Mouse (Mus musculus) cerebellum, adult 2 months (tissue): Measurements from ENCODE around the gene Trir. TPM values are rescaled to one million over a fixed set of nuclear protein-coding genes. Genes with fewer than 3 reads are reported as not detected.
A peak's percentile ranks its signal among the peaks of the same experiment; 100 is the strongest.

ENCODE experiments used
- DNase-seq, 2 experiments: peaks; one replicate each; pipeline ENCODE4 v3.0.0; 2021
- H3K27ac ChIP-seq: fragments of 200-500 bp; 2 replicates; pipeline ENCODE4 v1.5.1; 2012; ENCODE audit warnings: low read length, control low read depth, inconsistent platforms; ENCODE audit not compliant: insufficient read depth
- H3K27me3 ChIP-seq: fragments of 200-500 bp; 2 replicates; pipeline ENCODE4 v1.6.1; 2012; ENCODE audit warnings: inconsistent platforms, mild to moderate bottlenecking, low read length, moderate library complexity; ENCODE audit not compliant: control insufficient read depth, insufficient read depth
- H3K4me1 ChIP-seq: fragments of 200-500 bp; 2 replicates; pipeline ENCODE4 v1.6.1; 2011; ENCODE audit warnings: low read length; ENCODE audit not compliant: control insufficient read depth, insufficient read depth
- H3K4me3 ChIP-seq: fragments of 200-500 bp; replicated peaks from 2 replicates; pipeline ENCODE3; 2011; ENCODE audit warnings: mild to moderate bottlenecking, low read depth, low read length, control low read depth; ENCODE audit not compliant: insufficient read depth
- CTCF ChIP-seq: fragments of 200-500 bp; IDR thresholded peaks from 2 replicates; pipeline ENCODE4 v1.5.1; 2011; ENCODE audit warnings: low read depth, mild to moderate bottlenecking, control low read depth, low read length, moderate library complexity, borderline replicate concordance; ENCODE audit not compliant: insufficient read depth
- POLR2A ChIP-seq: fragments of 200-500 bp; IDR thresholded peaks from 2 replicates; pipeline ENCODE4 v1.6.1; 2011; ENCODE audit warnings: low read length, control low read depth, borderline replicate concordance; ENCODE audit not compliant: insufficient read depth
- WGBS: fragments of 180-500 bp; shearing (Covaris S2); methylation state at CpG from one replicate; pipeline ENCODE4 v1.1.7; 2018; 5-methylcytosine and 5-hydroxymethylcytosine counted together
- polyA plus RNA-seq: library from polyadenylated mRNA; depleted of rRNA; stranded (reverse); fragments of >200 nt; gene quantifications from 2 replicates; pipeline ENCODE4 v1.2.3, GENCODE M21; 2012

The Trir gene
- polyA plus RNA-seq, 1 experiment, result 150 TPM

DNA sequence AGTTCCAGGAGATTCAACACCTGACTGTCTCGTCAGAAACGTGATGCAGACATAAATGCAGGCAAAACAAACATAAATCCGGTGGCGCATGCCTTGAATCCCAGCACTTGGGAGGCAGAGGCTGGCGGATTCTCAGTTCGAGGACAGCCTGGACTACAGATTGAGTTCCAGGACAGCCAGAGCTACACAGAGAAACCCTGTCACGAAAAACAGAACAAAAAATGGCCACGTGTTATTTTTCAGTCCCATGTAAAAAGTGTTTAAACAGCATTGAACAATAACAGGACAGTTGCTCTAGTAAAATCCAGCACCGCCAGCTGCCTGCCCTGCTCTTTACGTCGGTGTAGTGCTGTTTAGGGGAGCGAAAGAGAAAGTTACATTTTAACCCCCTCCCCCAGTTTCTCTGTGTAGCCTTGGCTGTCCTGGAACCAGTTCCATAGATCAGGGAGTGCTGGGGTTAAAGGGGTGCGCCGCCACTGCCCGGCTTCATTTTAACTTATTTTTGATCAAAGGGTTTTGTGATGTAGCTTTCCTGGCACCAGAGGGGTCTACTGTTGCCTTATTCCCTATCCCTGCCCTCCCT, 9.2 kb downstream of the Trir start:
- Histone ChIP-seq H3K27ac (no peak overlapping the region), H3K27me3 (no peaks in the 10 kb centered on the region), H3K4me1 (peaks cover 7% of the 10 kb centered on the region; the same call in 1 of the 2 replicates), H3K4me3 (peak overlapping the region; percentile 93)
- 1% methylated on average over 15 of the region's 15 CpGs for WGBS
- no peak for DNase-seq
- no peak for TF ChIP-seq POLR2A
- no peak for TF ChIP-seq CTCF

DNA sequence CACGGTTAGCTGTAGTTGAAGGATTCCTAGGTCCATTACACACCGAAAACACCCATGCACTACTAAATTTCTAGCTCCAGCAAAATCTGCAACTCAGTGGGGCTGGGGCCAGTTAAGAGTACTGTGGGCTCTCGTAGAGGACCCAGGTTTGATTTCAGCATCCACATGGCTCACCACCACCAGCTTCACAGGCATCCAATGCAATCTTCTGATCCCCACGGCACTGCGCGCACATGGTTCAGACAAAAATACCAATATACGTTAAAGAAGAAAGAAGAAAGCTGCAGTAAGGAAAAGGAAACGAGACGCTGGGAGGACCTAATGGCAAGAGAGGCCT, 9.7 kb downstream of the Trir start:
- WGBS, result under 1% methylated on average over 9 of the region's 9 CpGs
- DNase-seq, result no peak
- peak overlapping the region; percentile 17; the same call in 1 of the 2 replicates for H3K27ac ChIP-seq
- H3K27me3 ChIP-seq, result no peaks in the 10 kb centered on the region
- TF ChIP-seq POLR2A (peak; percentile 64; the same call in 1 of the 2 replicates), CTCF (no peak)
- peaks cover 7% of the 10 kb centered on the region; the same call in 1 of the 2 replicates for H3K4me1 ChIP-seq
- peak overlapping the region; percentile 93 for H3K4me3 ChIP-seq

DNA sequence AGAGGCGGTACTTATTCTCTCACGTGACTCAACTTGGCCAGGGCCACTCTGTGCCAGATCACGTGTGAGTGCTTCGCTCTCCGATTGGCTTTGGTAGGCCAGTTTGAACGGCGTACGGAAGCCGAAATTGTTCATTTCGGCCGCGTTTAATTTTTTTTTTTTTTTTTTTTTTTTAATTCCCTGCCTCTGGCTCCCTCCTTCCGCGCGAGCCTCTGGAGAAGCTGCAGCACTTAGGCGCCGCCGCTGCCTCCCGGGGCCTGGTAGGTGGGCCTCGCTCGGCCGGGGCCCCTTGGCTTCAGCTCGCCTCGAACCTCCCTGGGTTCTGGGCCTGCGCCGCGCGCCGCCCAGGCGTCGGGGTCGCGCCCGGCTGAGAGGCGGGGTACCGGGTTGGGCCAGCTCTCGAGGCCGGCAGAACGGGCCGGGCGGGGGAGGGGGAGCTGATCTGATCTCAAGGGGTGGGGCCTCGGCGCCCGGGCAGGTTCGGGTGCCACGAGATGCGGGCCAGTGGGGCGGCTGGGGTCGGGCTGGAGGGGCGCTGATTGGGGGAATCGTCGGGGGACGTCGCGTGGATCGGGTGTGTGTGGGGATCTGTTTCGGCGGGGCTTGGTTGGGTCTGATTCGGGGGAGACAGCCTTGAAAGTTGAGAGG, 10.2 kb downstream of the Trir start, which contains the start of gene Tnpo2:
Tnpo2 (plus strand) TSS at position 198 of the 648 bp plus-strand sequence.
- peak; percentile 90 to 95 for DNase-seq
- no peaks in the 10 kb centered on the region for H3K27me3 ChIP-seq

DNA sequence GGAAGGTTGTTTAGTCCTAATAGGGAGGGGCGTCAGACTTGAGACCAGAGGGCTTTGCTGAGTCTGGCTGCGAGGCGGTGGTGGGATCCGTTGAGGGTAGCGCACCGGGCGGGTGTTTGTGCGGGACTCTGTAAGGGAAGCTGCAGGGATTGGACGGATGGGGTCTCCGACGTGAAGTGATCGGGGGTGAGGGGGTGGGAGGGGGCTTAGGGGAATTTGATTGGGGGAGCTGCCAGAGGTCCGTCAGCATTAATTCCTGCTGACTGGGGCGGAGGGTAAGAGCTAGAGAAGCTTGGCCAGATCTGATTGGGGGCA, 10.7 kb downstream of the Trir start:
- Histone ChIP-seq H3K4me1 (peaks cover 7% of the 10 kb centered on the region; the same call in 1 of the 2 replicates), H3K4me3 (peak overlapping the region; percentile 93), H3K27ac (0 out of 2 replicates have a peak overlapping the region, but pooled peaks have one; percentile 56), H3K27me3 (no peaks in the 10 kb centered on the region)
- TF ChIP-seq CTCF (no peak), POLR2A (no peak)
- WGBS, result under 1% methylated on average over 14 of the region's 14 CpGs
- DNase-seq, result peak in 1 of 2 experiments; percentile 34

More for the DNA sequence above, 10.2 kb downstream of the Trir start, which contains the start of gene Tnpo2:
- 1% methylated on average over 59 of the region's 59 CpGs for WGBS
- Histone ChIP-seq H3K27ac (peak within 1 kb of the TSS; percentile 92), H3K4me3 (peak within 1 kb of the TSS; percentile 93), H3K4me1 (peaks cover 7% of the 10 kb centered on the region; the same call in 1 of the 2 replicates)
- TF ChIP-seq CTCF, result no peak
- peak; percentile 10; the same call in 1 of the 2 replicates for TF ChIP-seq POLR2A

DNA sequence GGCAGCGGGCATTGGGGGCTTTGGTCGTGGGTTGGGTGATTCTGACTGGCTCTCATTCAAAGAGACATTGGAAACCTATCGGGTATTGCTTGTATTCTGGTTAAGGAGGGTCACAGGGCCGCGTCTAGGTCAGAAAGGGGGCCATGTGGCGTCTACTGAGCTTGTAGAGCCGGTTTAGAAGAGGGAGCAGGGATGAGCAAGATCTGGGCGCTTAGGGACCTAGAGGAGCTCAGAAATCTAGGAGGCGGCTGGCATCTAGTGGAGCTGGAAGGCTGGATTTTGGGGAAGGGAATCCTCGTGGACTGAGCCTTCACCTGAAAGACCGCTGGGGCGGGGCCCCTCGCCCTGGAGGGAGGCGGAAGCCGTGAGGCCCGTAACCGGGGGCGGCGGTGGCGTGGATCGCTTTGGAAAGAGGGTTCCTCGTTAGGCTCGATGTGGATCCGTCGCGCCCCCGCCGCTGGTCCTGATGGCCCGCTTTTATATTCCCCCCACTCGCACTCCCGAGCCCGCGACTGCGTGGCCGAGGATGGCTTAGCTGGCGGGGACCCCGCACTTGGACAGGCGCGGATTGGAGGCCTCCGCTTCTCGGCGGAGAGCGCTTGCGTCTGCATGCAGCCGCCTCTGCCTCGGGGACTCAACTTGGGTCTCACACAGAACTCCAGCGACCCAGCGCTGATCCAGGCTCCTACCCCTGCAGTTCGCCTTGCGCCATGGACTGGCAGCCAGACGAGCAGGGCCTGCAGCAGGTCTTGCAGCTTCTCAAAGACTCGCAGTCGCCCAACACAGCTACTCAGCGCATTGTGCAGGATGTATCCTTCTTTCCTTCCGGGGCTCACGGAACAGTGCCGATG, 11.3 kb downstream of the Trir start:
- Histone ChIP-seq H3K27me3 (no peaks in the 10 kb centered on the region), H3K27ac (peak overlapping the region; percentile 56), H3K4me3 (peak overlapping the region; percentile 93), H3K4me1 (peaks cover 7% of the 10 kb centered on the region; the same call in 1 of the 2 replicates)
- peak; percentile 41 to 61 for DNase-seq
- WGBS, result under 1% methylated on average over 57 of the region's 57 CpGs
- TF ChIP-seq CTCF, result no peak
- no peak for TF ChIP-seq POLR2A

DNA sequence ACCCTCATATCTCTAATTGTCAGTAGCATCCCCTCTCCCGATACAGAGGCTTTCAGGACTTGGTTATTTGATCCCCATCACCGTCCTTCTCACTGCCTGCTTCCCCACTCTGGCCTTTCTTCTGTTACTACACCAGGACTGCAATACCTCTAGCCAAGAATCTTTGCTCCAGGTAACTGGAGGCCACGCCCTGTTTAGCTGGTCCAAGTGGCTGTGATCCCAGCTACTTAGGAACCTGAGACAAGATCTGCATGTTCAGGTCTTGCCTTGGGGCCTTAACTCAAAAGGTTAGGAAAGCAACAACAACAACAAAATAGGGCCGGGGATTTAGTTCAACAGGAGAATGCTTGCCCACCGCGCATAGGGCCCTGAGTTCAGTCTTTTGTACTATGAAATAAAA, 17.0 kb downstream of the Trir start:
- no peak for DNase-seq
- H3K4me3 ChIP-seq, result no peak overlapping the region
- no peak for TF ChIP-seq CTCF
- TF ChIP-seq POLR2A, result no peak
- H3K27ac ChIP-seq, result no peak overlapping the region
- no peaks in the 10 kb centered on the region for H3K4me1 ChIP-seq
- H3K27me3 ChIP-seq, result no peaks in the 10 kb centered on the region
- 92% methylated on average over 6 of the region's 6 CpGs for WGBS

DNA sequence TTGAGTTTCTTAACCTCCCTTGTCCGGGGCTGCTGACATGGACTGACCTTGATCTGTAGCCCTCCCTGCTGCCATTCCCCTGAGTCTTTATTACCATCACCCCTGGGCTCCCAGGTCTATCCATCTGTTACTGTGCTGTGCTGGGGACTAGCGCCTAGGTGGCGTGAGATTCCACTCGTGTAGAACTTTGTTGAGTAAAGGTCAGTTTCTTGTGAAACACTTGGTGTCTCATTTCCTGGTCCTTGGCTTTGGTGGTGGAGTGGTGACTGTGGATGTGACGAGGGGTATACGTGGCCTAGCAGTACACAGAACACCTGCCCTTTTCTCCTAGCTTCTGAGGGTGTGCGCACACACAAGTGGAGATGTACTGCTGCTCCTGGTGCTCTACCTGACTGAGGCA, 30.7 kb downstream of the Trir start:
- WGBS, result 77% methylated on average over 7 of the region's 7 CpGs
- no peak for DNase-seq
- Histone ChIP-seq H3K27ac (no peak overlapping the region), H3K4me1 (no peaks in the 10 kb centered on the region), H3K4me3 (no peak overlapping the region), H3K27me3 (no peaks in the 10 kb centered on the region)
- no peak for TF ChIP-seq POLR2A
- TF ChIP-seq CTCF, result no peak
